Mouse (Mus musculus) lung, adult 10 weeks (tissue): Measurements from ENCODE around the gene B230217C12Rik. TPM values are rescaled to one million over a fixed set of nuclear protein-coding genes. Genes with fewer than 3 reads are reported as not detected.

Experiments
- polyA plus RNA-seq: library from polyadenylated mRNA; stranded (reverse); fragments of 350-450 nt; fragmentation: Illumina TruSeq; extraction: RNeasy Lipid Tissue Mini Kit (QIAGEN cat#74804); gene quantifications from one replicate; pipeline ENCODE4 v1.2.3, GENCODE M21; 2014; ENCODE audit warnings: low read depth, low replicate concordance; ENCODE audit not compliant: insufficient read depth

Gene B230217C12Rik
- polyA plus RNA-seq, result 2.6 TPM

DNA sequence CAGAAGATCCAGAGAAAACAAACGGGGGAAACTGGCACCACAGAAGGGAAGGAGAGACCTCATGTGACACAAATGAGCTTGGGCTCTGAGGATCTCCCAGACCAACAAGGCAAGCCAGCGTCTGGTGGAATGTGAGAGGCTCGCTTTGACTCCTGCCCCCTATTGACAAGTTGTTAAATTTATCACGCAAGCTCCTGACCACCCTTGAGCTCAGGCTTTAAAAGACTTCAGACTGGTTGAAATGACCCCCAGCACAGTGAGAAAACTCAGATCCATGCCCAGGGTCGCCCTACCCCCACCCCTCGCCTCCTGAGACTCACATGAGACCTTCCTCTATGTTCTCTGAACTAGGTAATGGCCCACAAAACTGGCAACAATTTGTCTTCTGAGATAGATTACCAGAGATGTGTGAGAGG, at the start of gene B230217C12Rik:
B230217C12Rik (plus strand) TSS at position 242 of the 416 bp plus-strand sequence.

DNA sequence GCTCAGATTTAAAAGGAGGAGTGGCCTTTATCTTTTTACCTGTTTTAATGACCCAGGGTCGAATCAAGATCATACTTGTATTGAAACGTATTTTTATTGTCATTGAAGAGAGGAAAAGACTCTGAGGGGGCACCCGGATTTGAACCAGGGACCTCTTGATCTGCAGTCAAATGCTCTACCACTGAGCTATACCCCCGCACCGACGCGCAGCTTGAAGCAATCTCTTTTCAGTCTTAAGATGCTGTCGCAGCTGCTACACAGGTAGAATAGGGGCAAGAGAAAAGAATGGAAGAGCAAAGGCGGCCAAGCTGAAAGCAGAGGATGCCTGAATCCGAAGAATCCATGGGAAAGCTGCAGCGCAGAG, 41.8 kb upstream of the B230217C12Rik start, which contains the start of gene Lasp1:
Lasp1 (plus strand) TSS at position 219 of the 364 bp plus-strand sequence.

DNA sequence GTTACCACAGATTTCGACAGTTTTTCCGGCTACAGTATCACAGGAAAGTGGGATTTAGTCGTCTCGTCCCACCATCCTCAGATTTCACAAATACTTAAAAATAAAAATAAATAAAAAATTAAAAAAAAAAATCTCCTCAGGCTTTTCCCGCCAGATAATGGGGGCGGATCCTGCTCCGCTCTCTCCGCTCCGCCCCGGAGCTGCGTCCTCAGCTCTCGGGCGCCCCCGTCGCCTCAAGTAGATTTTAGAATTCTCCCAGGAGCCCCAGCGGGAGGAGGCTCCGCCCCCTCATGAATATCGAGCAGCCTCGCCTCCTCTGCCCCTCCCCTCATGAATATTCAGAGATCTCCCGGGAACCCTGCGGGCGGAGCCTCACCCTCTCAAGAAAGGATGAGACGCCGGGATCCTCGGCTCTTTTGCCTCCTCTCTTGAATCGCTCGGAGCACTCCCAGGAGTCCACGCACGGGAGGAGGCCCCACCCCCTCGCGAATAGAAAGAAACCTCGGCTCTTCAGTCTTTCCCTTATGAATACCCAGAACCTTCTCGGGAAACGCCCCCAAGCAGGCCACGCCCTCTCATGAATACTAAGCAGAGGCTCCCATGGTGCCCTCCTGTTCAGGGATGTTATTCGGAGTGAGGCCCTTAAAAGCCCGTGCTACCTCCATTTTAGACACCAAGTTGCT, 43.5 kb downstream of the B230217C12Rik start, which contains the start of gene Fbxo47:
Fbxo47 (minus strand) TSS at position 237 of the 683 bp plus-strand sequence.

Other genes starting within 250 kb of the B230217C12Rik start
- gene Epop, start 211.1 kb upstream of the B230217C12Rik start, polyA plus RNA-seq, result 3.0 TPM
- gene Mllt6, start 177.4 kb upstream of the B230217C12Rik start, polyA plus RNA-seq, result 18.8 TPM
- gene Cisd3, start 155.0 kb upstream of the B230217C12Rik start, polyA plus RNA-seq, result 46.0 TPM
- gene Pcgf2, start 140.3 kb upstream of the B230217C12Rik start, polyA plus RNA-seq, result 12.3 TPM
- 212 TPM for gene Psmb3, start 137.4 kb upstream of the B230217C12Rik start, polyA plus RNA-seq
- 8.3 TPM for gene Pip4k2b, start 96.1 kb upstream of the B230217C12Rik start, polyA plus RNA-seq
- gene Cwc25, start 74.2 kb upstream of the B230217C12Rik start, polyA plus RNA-seq, result 7.0 TPM
- not detected for gene 1700001P01Rik, start 64.9 kb upstream of the B230217C12Rik start, polyA plus RNA-seq
- 974 TPM for gene Rpl23, start 58.3 kb upstream of the B230217C12Rik start, polyA plus RNA-seq
- gene Lasp1, start 41.8 kb upstream of the B230217C12Rik start, polyA plus RNA-seq, result 63.9 TPM
- gene Fbxo47, start 43.4 kb downstream of the B230217C12Rik start, polyA plus RNA-seq, result not detected
- gene Plxdc1, start 145.7 kb downstream of the B230217C12Rik start, polyA plus RNA-seq, result 5.2 TPM
- 7.8 TPM for gene Arl5c, start 155.4 kb downstream of the B230217C12Rik start, polyA plus RNA-seq
- gene Cacnb1, start 182.3 kb downstream of the B230217C12Rik start, polyA plus RNA-seq, result 4.4 TPM
- gene Rpl19, start 185.9 kb downstream of the B230217C12Rik start, polyA plus RNA-seq, result 2,146 TPM
- 0.93 TPM for gene Stac2, start 212.7 kb downstream of the B230217C12Rik start, polyA plus RNA-seq